Mouse (Mus musculus) embryonic facial prominence, embryonic 10.5 days (tissue): ENCODE results near the gene Gramd1c. TPM values are rescaled to one million over a fixed set of nuclear protein-coding genes. Genes with fewer than 3 reads are reported as not detected.

Experiments used
- DNase-seq: peaks from one replicate; pipeline ENCODE4 v3.0.0-alpha.2; 2017; ENCODE audit warnings: low spot score
- H3K27ac ChIP-seq: fragments of 300-500 bp; sonication (generic); replicated peaks from 2 replicates; pipeline ENCODE4 v1.5.1; 2016; ENCODE audit warnings: mild to moderate bottlenecking
- H3K27me3 ChIP-seq: fragments of 300-500 bp; sonication (generic); replicated peaks from 2 replicates; pipeline ENCODE4 v1.6.1; 2016; ENCODE audit warnings: low read depth, mild to moderate bottlenecking; ENCODE audit not compliant: poor library complexity, severe bottlenecking
- H3K36me3 ChIP-seq: fragments of 300-500 bp; sonication (generic); replicated peaks from 2 replicates; pipeline ENCODE4 v1.6.1; 2016; ENCODE audit warnings: mild to moderate bottlenecking, moderate library complexity
- H3K4me1 ChIP-seq: fragments of 300-500 bp; sonication (generic); 2 replicates; pipeline ENCODE4 v1.6.1; 2016
- H3K4me3 ChIP-seq: fragments of 300-500 bp; sonication (generic); 2 replicates; pipeline ENCODE4 v1.5.1; 2016; ENCODE audit warnings: mild to moderate bottlenecking, moderate library complexity
- H3K9me3 ChIP-seq: fragments of 300-500 bp; sonication (generic); 2 replicates; pipeline ENCODE4 v1.6.1; 2016; ENCODE audit warnings: mild to moderate bottlenecking
- WGBS: fragments of 180-500 bp; shearing (Covaris S2); methylation state at CpG from one replicate; pipeline ENCODE4 v1.1.7; 2016; 5-methylcytosine and 5-hydroxymethylcytosine counted together
- polyA plus RNA-seq: library from polyadenylated mRNA; unstranded; fragments of >200 nt; fragmentation: Nextera tagmentation; extraction: Ambion mirVana; gene quantifications from 2 replicates; pipeline ENCODE4 v1.2.1, GENCODE M21; 2016

Gene Gramd1c
- polyA plus RNA-seq, 1 experiment from 2014 or later: 3.8 TPM

DNA sequence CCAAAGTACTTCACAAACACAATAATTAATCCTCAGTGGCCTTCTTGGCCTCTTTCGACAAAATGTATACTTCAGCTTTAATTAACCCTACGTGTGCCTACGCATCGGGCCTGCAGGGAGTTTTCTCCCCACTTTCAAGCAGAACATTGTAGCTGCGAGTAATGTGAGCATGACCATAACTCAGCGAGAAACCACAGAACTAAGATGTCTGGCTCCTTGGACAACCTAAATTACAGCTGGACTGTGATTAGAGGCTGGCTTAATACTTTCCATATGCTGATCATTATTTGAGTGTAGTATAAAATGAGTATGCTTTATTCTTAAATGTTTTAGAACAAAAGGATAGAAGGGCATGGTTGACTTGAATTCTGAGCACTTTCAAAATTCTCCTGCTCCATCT lies 9.9 kb downstream of the Gramd1c start:
- Histone ChIP-seq H3K4me3 (no peak overlapping the region), H3K4me1 (no peaks in the 10 kb centered on the region; the same call in 1 of the 2 replicates), H3K27ac (0 out of 2 replicates have a peak overlapping the region, but pooled peaks have one; percentile 14), H3K9me3 (no peaks in the 10 kb centered on the region), H3K36me3 (no peaks in the 10 kb centered on the region), H3K27me3 (no peaks in the 10 kb centered on the region)
- no peak for DNase-seq
- WGBS: 52% methylated on average over 6 of the region's 6 CpGs

DNA sequence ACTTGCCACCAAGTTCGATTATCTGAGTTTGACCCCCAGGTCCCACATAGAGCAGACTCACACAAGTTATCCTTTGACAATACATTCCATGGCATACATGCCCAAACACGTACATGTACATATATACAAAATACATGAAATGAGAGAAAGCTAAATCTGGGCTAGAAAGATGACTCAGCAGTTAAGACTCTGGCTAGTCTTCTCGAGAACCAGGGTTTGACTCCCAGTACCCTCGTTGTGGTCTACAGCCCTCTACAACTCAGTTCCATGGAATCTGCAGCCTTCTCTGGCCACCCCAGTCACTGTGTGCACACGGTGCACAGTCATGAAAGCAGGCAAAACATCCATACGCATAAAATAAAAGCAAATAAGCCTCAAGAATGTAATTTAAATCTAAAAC lies 10.8 kb downstream of the Gramd1c start:
- H3K27me3 ChIP-seq: no peaks in the 10 kb centered on the region
- H3K27ac ChIP-seq: no peak overlapping the region
- no peak for DNase-seq
- H3K4me1 ChIP-seq: no peaks in the 10 kb centered on the region; the same call in 1 of the 2 replicates
- H3K36me3 ChIP-seq: no peaks in the 10 kb centered on the region
- no peaks in the 10 kb centered on the region for H3K9me3 ChIP-seq
- 88% methylated on average over 6 of the region's 6 CpGs for WGBS
- no peak overlapping the region for H3K4me3 ChIP-seq

DNA sequence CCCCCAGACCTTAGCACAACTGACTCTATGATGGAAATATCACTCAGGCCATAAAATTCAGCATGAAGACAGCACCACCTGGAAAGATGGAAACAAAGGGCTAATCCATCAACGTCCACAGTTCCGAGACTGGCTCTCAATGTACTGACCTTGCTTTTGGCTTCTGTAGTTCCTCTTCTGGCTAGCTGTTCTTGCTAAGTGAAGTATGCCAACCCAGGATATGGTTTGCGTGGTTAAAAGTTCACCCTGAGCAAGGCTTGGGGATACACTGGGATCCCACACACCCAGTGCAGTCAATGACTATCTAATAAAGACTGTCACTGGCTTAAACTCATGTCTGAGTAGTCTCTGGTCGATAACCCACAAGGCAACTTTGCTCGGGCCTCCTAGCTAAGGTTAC lies 13.0 kb downstream of the Gramd1c start:
- no peaks in the 10 kb centered on the region for H3K36me3 ChIP-seq
- no peak overlapping the region for H3K4me3 ChIP-seq
- 0 out of 2 replicates have a peak, but pooled peaks cover 3% of the 10 kb centered on the region for H3K9me3 ChIP-seq
- WGBS: 88% methylated on average over 5 of the region's 5 CpGs
- H3K27ac ChIP-seq: no peak overlapping the region
- H3K4me1 ChIP-seq: no peaks in the 10 kb centered on the region; the same call in 1 of the 2 replicates
- H3K27me3 ChIP-seq: no peaks in the 10 kb centered on the region
- no peak for DNase-seq

DNA sequence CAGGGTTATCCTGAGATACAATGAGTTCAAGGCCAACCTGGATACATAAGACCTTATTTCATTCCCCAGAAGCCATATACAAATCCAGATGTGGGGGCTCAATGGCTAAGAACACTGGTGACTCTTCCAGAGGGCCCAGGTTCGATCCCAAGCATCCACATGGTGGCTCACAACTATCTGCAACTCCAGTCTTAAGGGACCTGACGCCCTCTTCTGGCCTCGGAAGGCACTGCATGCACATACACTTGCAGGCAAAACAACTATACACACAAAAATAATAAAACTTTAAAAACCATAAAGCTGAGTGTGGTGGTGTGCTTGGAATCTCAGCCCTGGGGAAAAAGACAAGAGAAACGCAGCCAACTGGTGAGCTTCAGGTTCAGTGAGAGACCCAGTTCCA lies 24.0 kb downstream of the Gramd1c start:
- Histone ChIP-seq H3K4me1 (peaks cover 6% of the 10 kb centered on the region), H3K36me3 (no peaks in the 10 kb centered on the region), H3K27me3 (no peaks in the 10 kb centered on the region), H3K4me3 (no peak overlapping the region), H3K27ac (no peak overlapping the region), H3K9me3 (no peaks in the 10 kb centered on the region; the same call in 1 of the 2 replicates)
- no peak for DNase-seq
- 78% methylated on average over 4 of the region's 4 CpGs for WGBS

DNA sequence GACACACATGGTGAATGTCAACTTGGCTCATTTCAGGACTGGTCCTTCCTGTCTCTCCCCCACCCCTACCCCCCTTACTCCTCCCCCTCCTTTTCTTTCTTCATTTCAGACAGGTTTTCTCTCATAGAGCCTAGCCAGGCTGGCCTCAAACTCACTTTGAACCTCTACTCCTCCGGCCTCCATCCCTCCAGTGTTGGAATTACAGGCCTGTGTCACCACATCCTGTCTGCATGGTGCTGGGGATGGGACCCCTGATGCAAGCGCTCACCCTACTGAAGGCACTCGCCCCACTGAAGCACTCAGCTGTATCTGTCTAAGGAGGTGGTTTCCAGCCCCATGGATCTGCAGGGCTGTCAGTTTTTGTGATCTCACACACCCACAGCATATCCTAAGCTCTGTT lies 27.9 kb downstream of the Gramd1c start:
- Histone ChIP-seq H3K9me3 (no peaks in the 10 kb centered on the region; the same call in 1 of the 2 replicates), H3K36me3 (no peaks in the 10 kb centered on the region), H3K27ac (no peak overlapping the region), H3K4me3 (no peak overlapping the region), H3K4me1 (peaks cover 6% of the 10 kb centered on the region), H3K27me3 (no peaks in the 10 kb centered on the region)
- no peak for DNase-seq
- WGBS: 72% methylated on average over 3 of the region's 3 CpGs

DNA sequence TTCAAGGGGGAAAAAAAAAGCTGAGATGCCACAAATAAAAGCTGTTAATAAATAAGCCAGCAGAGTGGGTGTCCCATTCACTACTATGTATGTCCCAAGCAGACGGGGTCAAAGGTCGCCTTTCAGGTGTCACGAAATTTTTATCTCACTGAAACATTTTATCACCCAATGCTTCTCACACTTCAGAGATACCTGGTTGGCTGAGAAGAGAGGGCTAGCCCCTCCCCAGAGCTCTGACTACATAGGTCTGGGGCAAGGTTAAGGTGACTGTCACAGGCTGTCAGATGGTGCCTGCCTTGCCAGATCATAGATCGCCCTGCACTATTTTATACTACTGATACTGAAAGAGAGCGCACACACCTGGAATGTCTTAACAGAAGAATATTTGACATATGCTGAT lies 29.8 kb downstream of the Gramd1c start:
- no peaks in the 10 kb centered on the region for H3K36me3 ChIP-seq
- no peak overlapping the region for H3K27ac ChIP-seq
- WGBS: 92% methylated on average over 5 of the region's 5 CpGs
- DNase-seq: no peak
- no peaks in the 10 kb centered on the region for H3K9me3 ChIP-seq
- H3K4me3 ChIP-seq: no peak overlapping the region
- peaks cover 6% of the 10 kb centered on the region for H3K4me1 ChIP-seq
- no peaks in the 10 kb centered on the region for H3K27me3 ChIP-seq

DNA sequence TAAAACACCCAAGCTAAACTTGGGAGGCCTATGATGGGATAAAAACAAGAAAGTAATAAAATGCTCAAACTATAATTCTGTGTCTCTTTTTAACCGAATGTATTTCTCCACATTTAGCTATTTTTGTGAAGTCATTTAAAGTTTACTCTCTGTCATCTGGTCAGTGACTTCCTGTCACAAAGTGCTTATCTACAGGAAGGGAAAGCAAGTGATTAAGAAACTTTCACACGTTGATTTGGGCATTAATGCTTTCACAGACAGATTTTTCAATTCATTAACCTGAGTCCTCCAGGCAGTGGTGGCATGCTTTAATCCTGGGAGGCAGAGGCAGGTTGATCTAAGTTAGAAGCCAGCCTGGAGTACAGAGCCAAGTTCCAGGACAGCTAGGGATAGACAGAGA lies 33.9 kb downstream of the Gramd1c start:
- no peaks in the 10 kb centered on the region for H3K27me3 ChIP-seq
- H3K9me3 ChIP-seq: no peaks in the 10 kb centered on the region
- no peak overlapping the region for H3K27ac ChIP-seq
- no peaks in the 10 kb centered on the region for H3K36me3 ChIP-seq
- no peak for DNase-seq
- no peak overlapping the region for H3K4me3 ChIP-seq
- WGBS: 73% methylated on average over 2 of the region's 2 CpGs
- no peaks in the 10 kb centered on the region for H3K4me1 ChIP-seq

DNA sequence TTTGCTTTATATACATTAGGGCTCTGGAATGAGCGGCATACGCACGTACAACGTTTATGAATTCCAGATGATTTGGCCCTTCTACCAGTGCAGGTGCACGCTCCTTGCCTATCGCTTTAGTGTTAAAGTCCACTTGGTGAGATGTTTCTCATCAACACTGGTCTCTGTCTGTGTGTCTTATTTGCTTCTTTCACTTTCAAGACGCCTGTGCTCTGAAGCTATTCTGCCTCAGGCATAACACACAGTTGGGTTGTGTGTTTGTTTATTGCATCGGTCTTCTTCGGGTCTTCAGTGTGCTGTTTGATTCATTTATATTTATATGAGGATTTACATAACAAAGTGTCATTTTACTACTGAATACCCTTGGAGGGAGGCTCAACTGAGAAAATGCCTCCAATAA lies 36.3 kb downstream of the Gramd1c start:
- no peak for DNase-seq
- 79% methylated on average over 9 of the region's 9 CpGs for WGBS
- no peak overlapping the region for H3K4me3 ChIP-seq
- no peaks in the 10 kb centered on the region for H3K4me1 ChIP-seq
- H3K27me3 ChIP-seq: no peaks in the 10 kb centered on the region
- no peaks in the 10 kb centered on the region for H3K36me3 ChIP-seq
- H3K9me3 ChIP-seq: no peaks in the 10 kb centered on the region
- no peak overlapping the region for H3K27ac ChIP-seq

DNA sequence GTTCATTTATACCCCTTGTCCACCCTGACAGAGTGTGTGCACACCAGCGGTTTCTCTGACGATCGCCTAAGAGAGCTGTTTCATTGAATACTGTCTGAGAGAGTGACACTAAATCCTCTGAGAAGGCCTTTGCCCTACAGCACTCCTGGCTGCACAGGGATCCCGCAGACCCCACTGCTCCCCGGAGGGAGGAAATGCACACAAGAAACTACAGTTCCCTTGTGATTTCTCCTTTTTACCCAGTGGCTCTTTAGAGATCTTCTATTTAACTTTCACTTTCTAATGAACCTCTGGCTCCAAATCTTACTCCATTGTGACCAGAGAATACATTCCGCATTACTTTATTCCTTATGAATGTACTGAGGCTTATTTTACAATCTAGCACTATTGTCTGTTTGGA lies 36.9 kb downstream of the Gramd1c start:
- Histone ChIP-seq H3K36me3 (no peaks in the 10 kb centered on the region), H3K27me3 (no peaks in the 10 kb centered on the region), H3K9me3 (no peaks in the 10 kb centered on the region), H3K4me1 (no peaks in the 10 kb centered on the region), H3K27ac (no peak overlapping the region), H3K4me3 (no peak overlapping the region)
- 74% methylated on average over 6 of the region's 6 CpGs for WGBS
- DNase-seq: no peak

DNA sequence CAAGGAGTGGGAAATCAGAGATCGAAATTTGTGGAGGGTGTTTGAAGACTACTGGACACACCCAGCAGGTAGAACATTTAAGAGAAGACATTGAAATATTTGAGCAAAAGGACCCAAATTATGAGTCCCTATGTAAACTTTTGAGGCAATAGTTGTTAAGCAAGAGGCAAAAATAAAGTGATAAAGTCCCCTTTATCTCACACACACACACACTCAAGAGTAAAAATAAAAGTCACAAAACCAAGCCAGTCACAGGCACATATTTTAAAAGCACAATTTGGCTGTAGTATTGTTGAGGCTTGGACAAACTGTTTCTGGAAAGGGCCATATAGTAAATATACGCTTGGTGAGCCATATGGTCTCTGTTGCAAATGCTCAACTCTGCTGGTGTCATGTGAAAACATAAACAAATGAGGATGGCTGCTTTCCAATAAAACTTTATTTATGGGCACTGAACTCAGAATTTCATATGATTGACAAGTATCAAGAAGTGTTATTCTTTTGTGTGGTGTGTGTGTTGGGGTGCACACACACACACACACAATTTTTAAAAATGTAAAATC lies 44.1 kb downstream of the Gramd1c start:
- Histone ChIP-seq H3K9me3 (no peaks in the 10 kb centered on the region), H3K4me3 (no peak overlapping the region), H3K4me1 (0 out of 2 replicates have a peak, but pooled peaks cover 5% of the 10 kb centered on the region), H3K27ac (no peak overlapping the region), H3K27me3 (no peaks in the 10 kb centered on the region), H3K36me3 (no peaks in the 10 kb centered on the region)
- WGBS: 89% methylated on average over 2 of the region's 2 CpGs
- DNase-seq: no peak

DNA sequence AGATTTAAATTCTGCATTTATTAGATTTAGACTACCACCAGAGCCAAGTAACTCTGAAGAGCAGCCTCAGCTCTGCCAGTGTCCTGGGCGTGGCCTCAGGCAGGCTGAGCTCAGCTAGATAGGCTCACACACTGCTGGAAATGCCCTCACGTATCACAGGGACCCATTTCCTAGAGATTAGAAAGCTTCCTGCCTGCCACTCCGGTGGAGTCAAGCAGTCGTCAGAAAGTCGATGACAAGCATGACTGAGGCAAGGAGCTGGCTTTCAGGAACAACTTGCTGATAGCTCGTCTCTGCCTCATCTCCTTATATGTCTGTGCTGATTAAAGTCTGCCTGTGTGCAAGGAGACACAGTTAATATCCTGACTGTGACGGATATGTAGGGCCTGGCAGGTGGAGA lies 44.8 kb downstream of the Gramd1c start:
- no peaks in the 10 kb centered on the region for H3K27me3 ChIP-seq
- no peaks in the 10 kb centered on the region for H3K36me3 ChIP-seq
- DNase-seq: no peak
- 0 out of 2 replicates have a peak, but pooled peaks cover 5% of the 10 kb centered on the region for H3K4me1 ChIP-seq
- 55% methylated on average over 7 of the region's 7 CpGs for WGBS
- H3K4me3 ChIP-seq: no peak overlapping the region
- H3K9me3 ChIP-seq: no peaks in the 10 kb centered on the region
- no peak overlapping the region for H3K27ac ChIP-seq

DNA sequence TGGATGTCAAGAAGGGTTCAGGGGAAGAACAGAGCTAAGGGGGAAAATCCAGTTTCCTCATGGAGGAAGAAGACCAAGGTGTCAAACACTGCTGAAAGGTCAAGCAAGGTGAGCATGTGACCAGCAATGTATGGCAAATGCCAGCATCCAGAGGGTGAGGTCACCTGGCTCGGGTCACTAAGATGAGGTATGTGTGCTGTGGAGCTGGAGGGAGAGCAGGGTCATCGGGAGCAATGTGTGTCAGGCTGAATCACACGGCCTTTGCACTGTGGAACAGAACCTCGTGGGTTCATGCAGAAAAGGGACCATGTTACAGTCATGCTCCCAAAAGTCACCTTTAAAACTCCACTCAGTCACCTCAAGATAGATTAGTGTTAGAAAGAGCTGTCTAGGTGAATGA lies 45.4 kb downstream of the Gramd1c start:
- Histone ChIP-seq H3K27ac (no peak overlapping the region), H3K36me3 (no peaks in the 10 kb centered on the region), H3K9me3 (no peaks in the 10 kb centered on the region), H3K27me3 (no peaks in the 10 kb centered on the region), H3K4me1 (0 out of 2 replicates have a peak, but pooled peaks cover 5% of the 10 kb centered on the region), H3K4me3 (no peak overlapping the region)
- WGBS: 86% methylated on average over 4 of the region's 4 CpGs
- no peak for DNase-seq

DNA sequence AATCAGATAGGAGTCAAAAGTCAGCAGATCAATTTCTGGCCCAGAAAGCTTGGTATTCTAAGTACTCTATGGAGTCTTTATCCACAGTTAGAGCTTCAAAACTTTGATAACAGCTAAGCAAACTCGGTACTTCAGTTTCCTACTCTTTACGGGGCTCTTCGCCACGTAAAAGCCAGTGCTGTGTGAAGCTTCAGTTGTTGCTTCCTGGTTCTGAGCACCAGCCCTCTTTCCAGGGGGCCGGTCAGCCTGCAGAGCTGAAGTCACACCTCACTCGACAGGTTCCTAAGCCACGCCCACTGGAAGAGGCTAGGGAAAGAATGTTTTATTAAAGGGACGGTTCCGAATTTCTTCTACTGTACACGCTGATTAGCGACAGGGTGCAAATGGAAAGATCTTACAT lies 47.0 kb downstream of the Gramd1c start:
- DNase-seq: peak; percentile 44
- WGBS: 15% methylated on average over 11 of the region's 11 CpGs
- H3K4me3 ChIP-seq: peak overlapping the region; percentile 40

More for the DNA sequence above, 47.0 kb downstream of the Gramd1c start:
- H3K27me3 ChIP-seq: no peaks in the 10 kb centered on the region
- H3K9me3 ChIP-seq: no peaks in the 10 kb centered on the region
- H3K36me3 ChIP-seq: no peaks in the 10 kb centered on the region
- H3K27ac ChIP-seq: no peak overlapping the region
- H3K4me1 ChIP-seq: 0 out of 2 replicates have a peak, but pooled peaks cover 5% of the 10 kb centered on the region
